Mouse (Mus musculus) heart, adult 10 weeks (tissue): ENCODE measurements around the gene Col4a2. TPM values are rescaled to one million over a fixed set of nuclear protein-coding genes. Genes with fewer than 3 reads are reported as not detected.

Experiments
- polyA plus RNA-seq: library from polyadenylated mRNA; stranded (reverse); fragments of 350-450 nt; fragmentation: Illumina TruSeq; extraction: RNeasy Lipid Tissue Mini Kit (QIAGEN cat#74804); gene quantifications from one replicate; pipeline ENCODE4 v1.2.3, GENCODE M21; 2014; ENCODE audit warnings: low read depth, low replicate concordance

Gene Col4a2
- polyA plus RNA-seq, result 96.2 TPM

DNA sequence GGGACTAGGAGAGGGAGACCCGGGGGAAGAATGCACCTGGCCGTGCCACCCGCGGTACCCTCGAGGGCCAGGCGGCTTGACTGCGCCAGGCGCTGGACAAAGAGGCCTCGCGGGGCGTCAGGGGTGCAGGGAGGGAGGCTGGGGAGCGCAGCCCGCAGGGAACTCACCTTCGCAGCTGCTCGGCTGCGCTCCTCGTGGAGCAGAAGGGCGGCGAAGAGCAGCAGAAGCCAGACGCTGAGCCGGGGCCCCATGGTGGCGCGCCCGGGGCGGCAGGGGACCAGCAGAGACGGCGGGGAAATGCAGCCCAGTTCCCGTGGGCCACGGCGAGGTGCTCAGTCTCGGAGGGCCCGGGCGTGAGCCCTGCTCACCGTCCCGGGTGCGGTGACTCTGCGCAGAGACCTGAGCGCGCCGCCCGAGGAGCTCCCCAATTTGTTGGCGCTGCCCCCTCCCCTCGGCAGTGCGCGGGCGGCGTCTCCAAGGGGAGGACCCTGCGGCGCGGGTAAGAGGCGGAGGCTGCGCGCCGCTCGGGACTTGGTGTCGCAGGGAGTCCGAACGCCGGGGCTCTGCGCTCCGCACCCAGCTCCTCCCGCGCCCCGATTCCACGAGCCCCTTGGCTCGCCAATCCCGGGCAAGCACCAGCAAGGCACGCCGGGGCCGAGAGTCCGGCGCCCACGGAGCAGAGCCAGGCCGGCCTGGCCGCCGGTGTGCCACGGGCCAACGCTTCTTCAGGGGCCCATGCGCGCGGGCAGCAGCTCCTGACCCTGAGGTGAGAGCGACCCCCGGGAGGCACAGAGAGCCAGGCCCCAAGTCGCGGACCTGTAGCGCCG lies at the start of gene Col4a2, which contains the start of gene Col4a1:
TSS of gene Col4a2 (plus strand) at position 457 of the 827 bp plus-strand sequence.
TSS of gene Col4a1 (minus strand) at position 478 of the 827 bp plus-strand sequence.

DNA sequence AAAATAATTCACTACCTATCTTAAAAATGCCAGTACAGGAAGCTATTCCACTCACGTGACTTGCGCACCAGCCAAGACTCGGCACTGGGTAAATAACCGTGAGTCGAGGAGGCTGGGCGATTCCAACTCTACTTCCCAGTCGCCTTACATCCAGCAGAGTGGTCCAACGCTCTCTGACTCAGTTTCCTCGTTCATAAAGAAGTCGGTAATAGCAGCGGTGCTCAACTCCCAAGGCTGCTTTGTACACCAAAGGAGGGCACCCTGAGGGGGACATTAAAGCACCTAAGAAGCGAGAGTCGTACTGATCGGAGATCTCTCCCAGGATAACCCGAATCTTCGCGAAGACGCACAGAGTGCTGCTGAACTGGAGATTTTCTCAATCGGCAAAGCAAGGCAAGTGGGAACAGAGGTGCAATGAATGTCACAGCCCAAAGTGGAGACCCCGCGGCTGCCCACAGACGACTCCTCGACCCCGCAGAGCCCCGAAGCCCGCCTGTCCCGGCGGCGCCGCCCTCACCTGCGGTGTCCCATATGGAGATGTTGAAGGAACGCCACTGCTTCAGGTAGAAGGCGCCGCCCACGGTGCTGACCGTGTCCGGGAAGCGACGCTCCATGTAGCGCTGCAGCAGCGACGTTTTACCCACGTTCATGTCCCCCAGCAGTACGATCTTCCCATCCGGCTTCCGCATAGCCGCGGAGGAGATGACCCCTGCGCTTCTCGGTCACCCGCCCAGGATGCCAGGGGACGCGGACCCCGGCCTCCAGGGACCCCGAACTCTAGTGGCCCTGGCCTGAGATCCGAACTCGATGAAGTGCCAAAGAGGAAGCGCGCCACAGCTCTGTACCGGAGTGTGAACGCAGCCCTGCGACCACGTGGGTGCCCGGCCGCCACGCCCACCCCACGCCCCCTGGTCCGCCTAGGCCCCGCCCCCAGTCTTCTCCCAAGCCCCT lies 165.5 kb downstream of the Col4a2 start, which contains the start of gene Rab20:
TSS of gene Rab20 (minus strand) at position 900 of the 951 bp plus-strand sequence.

DNA sequence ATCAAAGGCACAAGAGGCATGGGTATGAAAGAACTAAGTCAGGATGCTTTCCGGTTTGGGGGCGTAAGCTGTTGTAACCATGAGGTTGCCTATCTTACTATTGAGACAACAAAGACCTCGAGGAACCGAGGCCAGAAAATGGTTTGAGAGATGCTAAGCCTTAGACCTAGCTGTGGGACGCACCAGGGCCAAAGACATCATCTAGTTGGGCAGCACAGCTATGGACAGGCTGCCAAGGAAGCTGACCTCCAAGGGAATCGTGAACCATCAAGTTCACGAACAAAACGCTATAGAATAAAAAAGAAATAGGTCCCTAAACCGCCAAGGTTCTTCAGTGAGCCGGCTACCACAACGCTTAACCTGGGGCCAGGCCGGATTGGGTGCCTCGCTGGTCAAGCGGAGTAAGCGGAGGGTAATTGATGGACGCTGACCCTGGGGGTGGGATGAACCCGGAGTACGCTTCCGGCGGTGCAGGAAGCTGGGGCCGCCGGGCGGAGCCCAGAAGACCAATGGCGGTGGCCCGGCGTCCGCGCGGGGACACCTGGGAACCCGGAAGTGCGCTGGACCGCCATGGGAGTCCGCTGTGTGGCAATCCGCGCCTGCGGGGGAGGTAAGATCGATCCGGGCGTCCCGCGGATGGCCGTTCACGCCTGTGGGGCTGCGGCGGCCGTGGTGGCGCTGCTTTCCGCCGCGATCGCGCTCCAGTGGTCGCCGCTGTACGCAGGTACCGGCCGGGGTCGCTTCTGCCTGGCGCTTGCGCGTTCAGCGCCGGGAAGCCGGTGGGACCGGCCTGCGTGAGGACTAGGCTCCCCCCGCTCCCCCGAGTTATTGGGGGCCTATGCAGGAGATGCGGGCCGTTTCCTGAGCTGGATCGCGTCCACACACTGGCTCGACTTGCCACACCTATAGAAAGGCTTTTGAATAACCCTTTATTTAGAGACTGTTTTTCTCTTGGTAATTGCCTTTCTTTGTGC lies 184.7 kb downstream of the Col4a2 start, which contains the start of gene Naxd:
TSS of gene Naxd (plus strand) at position 490 of the 974 bp plus-strand sequence.

Other genes starting within 250 kb of the Col4a2 start
- gene Col4a1, start within 50 bp of the Col4a2 start, polyA plus RNA-seq, result 137 TPM
- 28.7 TPM for gene Rab20, start 165.9 kb downstream of the Col4a2 start, polyA plus RNA-seq
- 64.4 TPM for gene Naxd, start 184.7 kb downstream of the Col4a2 start, polyA plus RNA-seq
- gene Cars2, start 238.0 kb downstream of the Col4a2 start, polyA plus RNA-seq, result 53.9 TPM
- gene Ing1, start 242.8 kb downstream of the Col4a2 start, polyA plus RNA-seq, result 25.7 TPM